20 mouse cellular contexts compared by ENCODE assay signal in the genomic region with DNA sequence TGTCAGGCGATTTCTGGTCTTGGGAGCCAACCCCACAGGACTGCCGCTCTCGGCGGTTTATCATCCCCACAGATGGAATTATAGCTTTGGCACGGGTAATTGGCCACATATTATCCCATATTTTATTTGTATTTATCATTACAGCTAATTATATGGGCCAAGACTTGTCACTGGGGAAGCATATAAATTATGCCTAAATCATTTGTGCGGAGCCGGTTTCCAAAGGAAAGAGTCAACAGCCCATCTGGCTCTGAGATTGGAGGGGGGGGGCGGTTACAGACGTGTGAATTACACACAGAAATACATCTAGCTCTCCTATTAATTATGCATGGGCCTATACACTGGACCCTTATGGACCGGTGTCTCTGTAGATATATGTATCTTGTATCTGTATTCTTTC. TPM values are rescaled to one million over a fixed set of nuclear protein-coding genes. Genes with fewer than 3 reads are reported as not detected.
"Had no signal": no experiment of that assay in that cellular context is flagged by ENCODE, and none has a peak within 500 bp of the region (broad histone marks: within the 10 kb centered on the region; RNA-seq: fewer than 3 reads in every experiment).

No protein-coding gene starts in this region.

- H3K4me2 ChIP-seq: limb, embryonic 15.5 days; liver, embryonic 12.5 days; lung, embryonic 14.5 days; stomach, embryonic 15.5 days had no signal

- H3K4me3 ChIP-seq: limb, embryonic 15.5 days; liver, embryonic 12.5 days; midbrain, embryonic 10.5 days; stomach, embryonic 15.5 days had no signal

- H3K27me3 ChIP-seq: stomach, embryonic 15.5 days had no signal

- H3K9ac ChIP-seq: limb, embryonic 15.5 days; liver, embryonic 12.5 days; lung, embryonic 14.5 days; stomach, embryonic 15.5 days had no signal

- H3K4me1 ChIP-seq: liver, embryonic 12.5 days; midbrain, embryonic 10.5 days; stomach, embryonic 15.5 days had no signal

- H3K9me3 ChIP-seq: limb, embryonic 15.5 days; liver, embryonic 12.5 days; midbrain, embryonic 10.5 days; stomach, embryonic 15.5 days had no signal

- DNase-seq: kidney, adult 8-10 months; layer of hippocampus, adult 9-11 months; layer of hippocampus, postnatal 36 days; lung, embryonic 14.5 days; lung, postnatal 10 days; lung, postnatal 4 days; right cerebral cortex, postnatal 14 days; thymus, adult 2 months; thymus, postnatal 25 days had no signal

- H3K36me3 ChIP-seq: limb, embryonic 15.5 days; liver, embryonic 12.5 days; midbrain, embryonic 10.5 days; stomach, embryonic 15.5 days had no signal

- ATAC-seq: intestine, embryonic 16.5 days; liver, embryonic 12.5 days; midbrain, embryonic 16.5 days had no signal

- H3K27ac ChIP-seq: limb, embryonic 15.5 days; liver, embryonic 12.5 days; midbrain, embryonic 10.5 days; stomach, embryonic 15.5 days had no signal

RNA-seq across cellular contexts. Expression of a gene that starts 26.9 kb away (rescaled TPM):
- polyA plus RNA-seq: intestine, embryonic 16.5 days; large intestine, adult 2 months; limb, embryonic 11.5 days; limb, embryonic 15.5 days; liver, embryonic 12.5 days; liver, embryonic 16.5 days; lung, embryonic 14.5 days; midbrain, embryonic 10.5 days; midbrain, embryonic 16.5 days; spleen, adult 2 months; stomach, embryonic 15.5 days; thymus, adult 2 months; urinary bladder, adult 2 months had no signal

RNA-seq across cellular contexts. Expression of a gene that starts 28.9 kb away (rescaled TPM):
- polyA plus RNA-seq: intestine, embryonic 16.5 days; large intestine, adult 2 months; limb, embryonic 11.5 days; limb, embryonic 15.5 days; liver, embryonic 12.5 days; liver, embryonic 16.5 days; lung, embryonic 14.5 days; midbrain, embryonic 10.5 days; midbrain, embryonic 16.5 days; spleen, adult 2 months; stomach, embryonic 15.5 days; urinary bladder, adult 2 months had no signal
